Mouse (Mus musculus) left cerebral cortex, postnatal 25 days (tissue): ENCODE measurements around the gene Adssl1. TPM values are rescaled to one million over a fixed set of nuclear protein-coding genes. Genes with fewer than 3 reads are reported as not detected.
A peak's percentile ranks its signal among the peaks of the same experiment; 100 is the strongest.

Experiments used
- DNase-seq, 2 experiments: peaks; one replicate each; pipeline ENCODE4 v3.0.0; 2022; ENCODE audit warnings: low spot score in 2 of 2, mixed read lengths in 1 of 2
- intact Hi-C: fragments of 180-260 bp; cut with DNase I; formaldehyde crosslinking; loops from one replicate; pipeline ENCODE4 v1.15.1; 2025
- total RNA-seq, 2 experiments: library from RNA; stranded (reverse); gene quantifications; 2 replicates each; pipeline ENCODE4 v1.2.3; 2021

The Adssl1 gene
- total RNA-seq, 2 experiments from 2014 or later = 16.4 to 18.2 TPM

DNA sequence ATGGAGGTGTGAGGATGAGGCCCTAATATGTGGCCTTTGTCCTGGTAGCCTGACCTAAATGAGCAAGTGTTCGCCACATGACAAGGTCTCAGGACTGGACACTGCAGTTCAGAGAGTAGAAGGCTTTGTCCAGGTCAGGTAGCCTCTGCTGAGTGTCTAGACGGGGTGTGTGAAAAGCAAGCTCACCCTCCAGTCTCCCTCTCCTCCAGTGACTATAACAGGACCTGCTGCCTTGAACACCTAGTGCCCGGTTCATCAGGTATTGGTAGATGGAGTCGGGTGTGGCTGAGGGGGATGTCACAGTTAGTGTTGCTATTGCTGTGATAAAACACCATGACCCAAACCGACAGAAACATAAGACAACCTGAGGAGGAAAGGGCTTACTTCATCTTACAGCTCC, 28.6 kb upstream of the Adssl1 start:
- intact Hi-C loops = no loop called here
- DNase-seq = no peak

DNA sequence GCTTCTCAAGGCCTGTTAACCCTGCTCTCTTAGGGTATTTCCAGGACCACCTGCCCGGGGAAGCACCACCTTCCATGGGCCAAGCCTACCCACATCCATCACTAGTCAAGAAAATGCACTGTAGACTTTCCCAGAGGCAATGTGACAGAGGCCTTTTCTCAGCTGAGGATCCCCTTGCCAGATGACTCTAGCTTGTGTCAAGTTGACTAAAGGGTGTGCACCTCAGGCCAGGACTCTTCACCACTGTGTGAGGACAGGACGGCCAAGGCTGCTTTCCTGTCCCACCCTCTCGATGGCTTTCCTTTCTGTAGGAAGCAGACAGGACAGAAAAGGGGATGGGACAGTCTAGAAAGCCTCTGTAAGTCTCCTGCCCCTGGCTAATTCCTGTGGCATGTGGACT, 28.1 kb upstream of the Adssl1 start:
- DNase-seq = no peak
- intact Hi-C loops = no loop called here

DNA sequence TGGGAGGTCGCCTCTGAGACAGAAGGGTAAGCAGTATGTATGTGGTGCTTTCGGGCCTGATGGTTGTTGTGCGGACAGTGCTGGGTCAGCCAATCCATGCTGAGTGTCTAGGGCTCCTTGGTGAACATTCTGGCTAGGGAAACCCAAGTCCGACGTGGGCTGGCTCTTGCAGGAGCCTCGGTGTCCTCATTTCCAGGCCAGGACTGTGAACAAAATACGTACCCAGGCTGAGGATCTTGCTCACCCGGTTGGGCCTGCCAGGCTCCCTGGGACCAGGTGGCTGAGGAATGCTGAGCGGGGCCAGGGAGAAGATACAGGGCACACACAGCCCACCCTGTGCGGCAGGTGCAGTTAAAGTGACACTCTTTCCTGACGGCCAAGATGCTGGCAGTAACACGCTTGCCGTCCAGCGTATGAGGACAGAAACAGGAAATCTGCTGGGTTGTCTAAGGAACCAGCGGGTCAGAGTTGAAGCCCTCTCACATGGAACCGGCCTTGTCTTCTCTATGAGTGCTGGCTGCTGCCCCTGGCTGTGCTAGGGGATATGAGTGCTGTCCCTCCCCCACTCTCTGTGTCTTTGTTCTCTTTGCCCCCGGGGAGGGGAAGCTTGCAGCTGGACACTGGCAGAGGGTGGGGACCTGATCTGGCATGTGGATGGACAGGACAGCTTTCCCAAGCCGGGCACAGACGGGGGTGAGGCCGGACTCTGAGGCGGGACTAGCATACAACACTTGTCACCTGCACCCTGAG, 26.7 kb upstream of the Adssl1 start:
- DNase-seq = peak in 1 of 2 experiments; percentile 43
- intact Hi-C loops = no loop called here

DNA sequence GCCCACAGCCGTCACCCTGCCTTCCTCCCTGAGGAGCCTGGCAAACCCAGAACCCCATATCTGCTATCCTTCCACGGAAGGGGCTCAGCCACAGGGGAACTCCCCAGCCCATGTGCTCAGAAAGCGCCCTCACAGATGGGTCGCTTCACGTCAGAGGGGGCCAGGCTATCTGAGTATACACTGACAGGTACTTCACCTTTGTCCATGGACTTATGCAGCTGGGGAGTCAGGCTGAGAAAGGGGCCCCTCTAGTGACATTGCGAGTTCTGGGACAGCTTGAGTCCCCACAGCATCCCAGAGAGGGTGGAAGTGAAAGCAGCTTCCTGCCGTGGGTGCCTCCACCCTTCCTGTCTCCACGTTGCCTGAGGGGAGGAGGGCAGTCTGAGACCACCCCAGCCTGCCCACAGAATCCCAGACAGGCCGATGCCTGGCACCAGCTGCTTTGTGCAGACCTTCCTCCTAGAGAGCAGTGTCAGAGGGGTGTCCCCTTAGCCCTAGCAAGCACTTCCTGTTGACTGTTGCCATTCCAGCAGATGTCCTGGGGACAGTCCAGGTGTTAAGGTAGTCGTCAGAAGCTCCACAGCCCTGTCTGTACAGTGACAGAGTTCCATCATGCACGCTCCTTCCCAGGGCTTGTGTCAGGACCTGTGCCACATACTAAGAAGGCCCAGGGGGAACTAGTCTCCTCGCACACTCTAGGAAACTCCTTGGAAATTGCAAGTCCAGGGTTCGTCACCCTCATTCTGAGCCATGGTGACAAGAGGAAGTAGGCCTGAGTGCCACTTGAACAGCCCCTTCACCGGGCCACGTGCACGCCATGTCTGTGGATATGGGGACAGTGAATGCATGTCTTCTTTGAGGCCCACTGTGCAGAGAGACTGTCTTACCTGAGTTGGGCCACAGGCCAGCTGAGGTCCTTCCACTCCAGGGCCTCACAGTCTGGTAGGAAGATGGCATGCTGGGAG, 25.6 kb upstream of the Adssl1 start:
- intact Hi-C loops = loop anchor here (2.0 kb wide), 1 partner anchor 23 kb away; no protein-coding TSS in a partner anchor
- DNase-seq = no peak

DNA sequence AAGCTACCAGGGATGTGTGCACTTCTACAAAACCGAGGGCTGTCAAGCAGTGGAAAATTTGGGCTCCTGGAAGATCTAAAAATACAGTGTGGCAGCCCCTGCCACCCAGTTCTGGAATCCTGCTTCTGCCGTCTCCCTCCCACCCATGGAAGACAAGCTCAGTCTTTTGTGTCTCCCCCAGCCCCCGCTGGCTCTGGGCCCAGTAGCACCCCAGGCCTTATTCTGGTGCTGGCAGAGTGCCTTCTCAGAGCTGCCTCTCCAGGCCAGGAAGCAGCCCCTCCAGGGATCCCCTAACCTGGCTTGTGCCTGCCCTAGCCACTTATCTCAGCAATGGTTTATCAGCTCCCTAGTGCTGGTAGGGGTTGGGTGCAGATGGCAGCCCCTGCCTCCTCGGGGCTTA, 24.9 kb upstream of the Adssl1 start:
- intact Hi-C loops = loop anchor here (1.0 to 2.0 kb wide), 2 partner anchors 19 to 22 kb away; no protein-coding TSS in a partner anchor
- peak; percentile 66 to 93 for DNase-seq

DNA sequence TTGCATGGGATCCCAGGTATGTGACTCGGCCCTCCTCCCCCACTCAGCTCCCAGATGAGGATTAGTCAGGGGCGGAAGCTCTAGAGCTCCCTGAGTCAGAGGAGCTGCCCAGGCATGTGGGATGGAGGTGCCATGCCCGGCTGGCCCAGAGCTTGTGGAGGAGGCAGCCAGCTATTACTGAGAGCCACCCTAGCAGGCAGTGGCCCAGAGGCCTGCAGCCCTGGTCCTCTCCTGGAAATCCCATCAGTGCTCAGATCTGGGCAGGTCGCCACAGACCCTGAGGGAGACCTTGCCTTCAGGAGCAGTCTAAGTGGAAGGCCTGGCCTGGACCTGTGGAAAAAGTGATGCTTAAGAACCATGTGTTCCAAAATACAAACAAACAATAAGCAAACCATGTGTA, 24.2 kb upstream of the Adssl1 start:
- peak in 1 of 2 experiments; percentile 69 for DNase-seq

DNA sequence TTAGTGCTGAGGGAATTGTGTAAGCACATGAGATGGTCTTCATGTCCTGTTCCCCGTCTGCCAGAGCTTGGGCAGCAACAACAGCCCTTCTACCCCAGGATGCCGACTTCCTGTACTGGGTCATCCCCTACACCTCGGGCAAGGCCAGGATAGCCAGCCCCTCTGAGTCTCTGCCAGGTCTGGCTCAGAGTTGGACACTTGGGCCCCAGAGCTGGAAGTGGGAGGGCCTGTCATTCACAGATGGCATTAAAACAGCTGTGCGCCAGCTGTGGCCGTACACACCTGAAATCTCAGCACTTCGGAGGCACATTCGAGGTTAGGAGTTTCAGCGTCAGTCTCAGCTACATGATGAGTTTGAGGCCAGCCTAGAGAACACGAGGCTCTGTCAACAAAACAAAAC, 23.4 kb upstream of the Adssl1 start:
- no peak for DNase-seq

More for the DNA sequence above, 24.2 kb upstream of the Adssl1 start:
- intact Hi-C loops = loop anchor here (1.0 to 2.0 kb wide), 2 partner anchors 19 to 21 kb away; no protein-coding TSS in a partner anchor

DNA sequence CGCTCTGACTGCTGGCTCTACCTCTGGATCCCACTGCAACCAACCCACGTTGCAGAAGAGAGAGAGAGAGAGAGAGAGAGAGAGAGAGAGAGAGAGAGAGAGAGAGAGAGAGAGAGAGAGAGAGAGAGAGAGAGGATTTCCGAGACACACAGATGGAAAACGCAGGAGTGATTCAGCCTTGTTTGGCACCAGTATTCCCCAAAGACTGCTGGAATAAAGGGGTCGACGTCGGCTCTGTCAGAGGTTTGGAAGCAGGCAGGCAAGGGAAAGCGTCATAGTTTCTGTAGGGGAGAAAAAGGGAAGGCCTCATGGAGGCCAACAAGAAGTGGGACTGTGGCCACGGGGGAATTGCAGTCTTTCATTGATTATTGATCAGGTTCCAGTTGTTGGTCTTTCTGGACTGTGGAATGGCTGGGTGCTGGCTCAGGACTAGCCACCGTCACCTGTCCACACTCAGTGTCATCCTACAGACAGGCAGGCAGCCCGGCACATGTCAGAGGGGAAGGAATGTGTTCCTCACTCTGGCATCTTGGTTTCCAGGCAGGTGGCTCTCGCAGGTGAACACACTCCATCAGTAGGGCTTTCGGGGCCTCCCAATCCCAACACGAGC, 22.8 kb upstream of the Adssl1 start:
- no peak for DNase-seq
- intact Hi-C loops = no loop called here

More for the DNA sequence above, 23.4 kb upstream of the Adssl1 start:
- intact Hi-C loops = no loop called here

DNA sequence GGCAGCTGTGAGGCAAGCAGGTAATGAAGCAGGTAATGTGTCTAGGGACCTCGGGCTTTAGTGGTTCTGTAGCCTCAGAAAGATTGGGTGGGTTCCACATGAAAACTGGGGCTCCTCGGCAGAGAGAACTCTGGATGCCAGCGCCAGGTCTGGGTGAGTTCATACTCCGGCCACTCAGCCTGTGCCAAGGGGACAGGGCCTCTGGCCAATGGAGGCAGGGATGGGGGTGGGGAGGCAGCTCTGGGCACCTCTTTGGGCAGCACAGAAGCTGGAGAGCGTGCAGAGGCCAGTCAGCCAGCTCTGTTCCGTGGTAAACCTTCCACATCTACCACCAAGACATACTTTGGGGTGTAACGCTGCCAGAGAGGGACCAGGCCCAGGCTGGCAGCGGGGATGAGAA, 22.2 kb upstream of the Adssl1 start:
- intact Hi-C loops = no loop called here
- no peak for DNase-seq

DNA sequence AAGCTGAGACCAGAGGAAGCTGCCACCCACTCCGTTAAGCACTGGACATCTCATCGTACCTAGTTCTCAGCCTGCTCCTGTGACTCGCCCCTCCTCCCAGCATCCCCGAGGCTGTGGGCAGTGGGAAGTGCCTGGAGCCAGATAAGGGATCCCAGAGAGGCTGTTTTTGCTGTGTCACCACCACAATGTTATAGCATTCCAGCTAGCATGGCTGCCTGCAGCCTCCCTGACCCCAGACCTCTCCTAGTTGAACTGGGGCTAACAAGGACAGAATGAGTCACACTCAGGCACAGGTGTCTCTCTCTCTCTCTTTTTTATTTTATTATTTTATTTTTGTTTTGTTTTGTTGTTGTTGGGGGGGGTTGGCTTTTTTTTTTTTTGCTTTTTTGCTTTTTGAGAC, 20.6 kb upstream of the Adssl1 start:
- DNase-seq = no peak
- intact Hi-C loops = no loop called here

DNA sequence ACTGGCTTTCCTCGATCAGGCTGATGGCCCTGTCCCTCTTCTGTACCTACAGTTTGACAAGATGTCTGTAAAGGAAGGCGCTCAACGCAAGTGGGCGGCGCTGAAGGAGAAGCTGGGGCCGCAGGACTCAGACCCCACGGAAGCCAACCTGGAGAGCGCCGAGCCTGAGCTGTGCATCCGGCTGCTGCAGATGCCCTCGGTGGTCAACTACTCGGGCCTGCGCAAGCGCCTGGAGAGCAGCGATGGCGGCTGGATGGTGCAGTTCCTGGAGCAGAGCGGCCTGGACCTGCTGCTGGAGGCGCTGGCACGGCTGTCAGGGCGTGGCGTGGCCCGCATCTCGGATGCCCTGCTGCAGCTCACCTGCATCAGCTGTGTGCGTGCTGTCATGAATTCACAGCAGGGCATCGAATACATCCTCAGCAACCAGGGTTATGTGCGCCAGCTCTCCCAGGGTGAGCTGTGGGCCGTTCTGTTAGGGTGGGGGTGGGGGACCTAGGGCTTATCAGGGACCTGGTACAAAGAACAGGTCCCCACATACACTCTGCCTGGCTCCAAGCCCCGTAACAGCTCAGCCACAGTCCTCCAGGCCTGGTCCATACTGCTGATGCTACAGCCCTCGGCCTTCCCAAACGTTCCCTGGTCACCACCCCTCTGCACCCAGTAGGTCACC, 19.8 kb upstream of the Adssl1 start:
- intact Hi-C loops = no loop called here
- DNase-seq = no peak

DNA sequence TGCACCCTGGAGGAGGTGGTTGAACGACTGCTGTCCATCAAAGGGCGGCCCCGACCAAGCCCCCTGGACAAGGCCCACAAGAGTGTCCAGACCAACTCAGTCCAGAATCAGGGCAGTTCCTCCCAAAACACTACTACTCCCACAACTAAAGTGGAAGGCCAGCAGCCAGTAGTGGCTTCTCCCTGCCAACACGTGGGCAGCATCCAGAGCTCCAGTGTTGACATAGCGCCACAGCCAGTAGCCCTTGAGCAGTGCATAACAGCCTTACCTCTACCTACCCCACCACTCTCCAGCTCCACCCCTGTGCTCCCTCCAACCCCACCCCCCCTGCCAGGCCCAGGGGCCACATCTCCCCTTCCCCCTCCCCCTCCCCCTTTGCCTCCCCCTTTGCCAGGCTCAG, 15.8 kb upstream of the Adssl1 start:
- intact Hi-C loops = no loop called here
- no peak for DNase-seq

DNA sequence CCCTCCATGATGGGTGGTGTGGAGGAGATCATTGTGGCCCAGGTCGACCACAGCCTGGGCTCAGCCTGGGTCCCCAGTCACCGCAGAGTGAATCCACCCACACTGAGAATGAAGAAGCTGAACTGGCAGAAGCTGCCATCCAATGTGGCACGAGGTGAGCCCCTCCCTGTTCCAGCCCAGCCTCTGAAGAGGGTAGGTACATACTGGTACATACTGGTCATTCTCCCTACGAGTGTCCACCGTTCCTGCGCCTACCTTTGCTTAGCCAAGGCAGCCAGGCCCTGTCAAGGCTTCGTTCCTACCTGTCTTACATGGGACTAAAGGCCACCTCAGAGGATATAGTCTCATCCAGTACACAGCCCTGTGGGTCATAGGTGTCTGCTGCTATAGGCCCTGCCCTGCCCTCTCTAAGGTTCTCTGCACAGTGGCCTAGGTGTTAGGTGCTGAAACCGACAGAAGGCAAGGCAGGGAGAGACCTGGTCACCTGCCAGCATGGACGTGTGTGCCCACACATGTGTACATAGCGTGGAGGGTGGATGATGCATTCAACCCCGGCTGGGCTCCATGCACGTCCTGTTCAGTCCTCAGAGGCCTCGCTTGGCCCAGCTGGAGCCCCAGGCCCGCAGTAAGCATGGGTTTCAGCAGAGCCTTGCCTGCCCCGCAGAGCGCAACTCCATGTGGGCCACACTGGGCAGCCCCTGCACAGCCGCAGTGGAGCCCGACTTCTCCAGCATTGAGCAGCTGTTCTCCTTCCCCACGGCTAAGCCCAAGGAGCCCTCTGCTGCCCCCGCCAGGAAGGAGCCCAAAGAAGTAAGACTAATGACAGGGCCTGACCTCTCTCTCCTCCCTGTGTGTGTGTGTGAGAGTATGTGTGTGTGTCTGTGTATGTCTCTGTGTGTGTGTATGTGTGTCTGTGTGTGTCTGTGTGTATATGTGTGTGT, 14.9 kb upstream of the Adssl1 start:
- intact Hi-C loops = loop anchor here (1.0 kb wide), 1 partner anchor 53 kb away; no protein-coding TSS in a partner anchor
- DNase-seq = peak in 1 of 2 experiments; percentile 36

DNA sequence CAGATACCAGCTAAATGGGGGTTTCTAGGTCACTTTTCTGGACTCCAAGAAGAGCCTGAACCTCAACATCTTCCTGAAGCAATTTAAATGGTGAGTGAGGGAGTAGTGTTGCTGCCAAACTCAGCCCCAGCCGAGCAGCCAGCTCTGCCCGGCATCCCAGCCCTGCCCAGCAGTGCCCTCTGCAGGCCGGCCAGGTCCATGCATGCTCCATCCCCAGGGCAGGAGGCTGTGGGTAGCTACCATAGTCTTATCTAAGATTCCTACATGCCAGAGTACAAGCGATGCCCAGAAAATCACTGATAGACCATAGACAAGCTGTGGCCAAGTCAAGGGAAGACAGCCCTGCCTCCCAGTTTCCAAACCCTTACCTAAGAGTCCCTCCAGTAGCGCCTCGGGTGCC, 14.1 kb upstream of the Adssl1 start:
- intact Hi-C loops = loop anchor here (1.0 kb wide), 1 partner anchor 53 kb away; no protein-coding TSS in a partner anchor
- peak; percentile 80 for DNase-seq

DNA sequence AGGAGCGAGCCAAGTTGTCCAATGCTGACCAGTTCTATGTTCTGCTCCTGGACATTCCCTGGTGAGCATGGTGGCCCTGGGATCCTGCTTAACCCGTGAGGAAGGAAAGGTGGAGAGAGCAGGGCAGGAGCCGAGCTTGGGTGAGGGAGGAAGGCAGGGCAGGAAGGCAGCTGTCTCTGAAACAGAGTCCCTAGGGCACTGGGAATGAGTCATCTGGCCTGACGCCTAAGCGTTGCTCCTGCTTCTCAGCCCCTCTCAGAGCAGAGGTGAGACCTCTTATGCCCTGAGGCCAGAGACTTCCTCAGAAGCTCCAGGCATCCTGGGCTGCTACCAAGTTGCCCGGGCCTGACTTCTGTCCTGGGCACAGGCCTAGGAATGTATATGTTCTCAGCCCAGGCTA, 12.8 kb upstream of the Adssl1 start:
- intact Hi-C loops = no loop called here
- DNase-seq = no peak

DNA sequence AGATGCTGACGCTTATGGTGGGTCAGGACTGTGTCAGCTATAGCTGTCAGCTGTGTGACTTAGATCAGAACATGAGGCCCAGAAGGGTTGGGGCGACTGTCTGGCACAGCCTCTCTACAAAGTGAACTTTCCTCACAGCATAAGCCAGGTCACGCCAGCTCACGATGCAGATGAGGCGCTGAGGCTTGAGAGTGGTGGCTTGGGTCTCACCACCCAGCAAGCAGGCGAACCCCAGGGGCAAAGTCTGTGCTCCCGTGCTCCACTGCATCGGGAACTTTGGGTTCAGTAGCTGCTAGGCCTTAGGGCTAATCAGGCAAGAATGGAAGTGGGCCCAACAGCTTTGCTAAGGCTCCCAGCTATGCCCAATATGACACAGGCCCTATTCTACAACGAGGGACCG, 10.8 kb upstream of the Adssl1 start:
- DNase-seq = no peak
- intact Hi-C loops = no loop called here

DNA sequence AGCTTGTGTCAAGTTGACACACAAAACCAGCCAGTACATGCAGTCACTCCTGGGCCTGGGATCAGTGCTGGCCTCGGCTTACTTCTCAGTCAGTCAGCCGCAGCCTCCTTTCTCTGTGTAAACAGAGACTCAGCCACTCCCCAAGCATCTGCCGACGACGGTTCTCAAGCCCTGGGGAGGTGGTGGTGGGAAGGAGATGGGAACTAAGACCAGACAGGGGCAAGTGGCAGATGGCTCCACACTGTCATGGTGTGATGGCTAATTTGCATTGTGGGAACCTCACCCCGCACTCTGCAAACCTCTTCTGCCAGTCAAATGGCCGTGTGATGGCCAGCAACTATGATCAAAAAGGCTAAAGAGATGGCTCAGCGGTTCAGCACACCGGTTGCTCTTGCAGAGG, 3.2 kb upstream of the Adssl1 start:
- DNase-seq = no peak
- intact Hi-C loops = loop anchor here (2.0 kb wide), 1 partner anchor 22 kb away; no protein-coding TSS in a partner anchor

DNA sequence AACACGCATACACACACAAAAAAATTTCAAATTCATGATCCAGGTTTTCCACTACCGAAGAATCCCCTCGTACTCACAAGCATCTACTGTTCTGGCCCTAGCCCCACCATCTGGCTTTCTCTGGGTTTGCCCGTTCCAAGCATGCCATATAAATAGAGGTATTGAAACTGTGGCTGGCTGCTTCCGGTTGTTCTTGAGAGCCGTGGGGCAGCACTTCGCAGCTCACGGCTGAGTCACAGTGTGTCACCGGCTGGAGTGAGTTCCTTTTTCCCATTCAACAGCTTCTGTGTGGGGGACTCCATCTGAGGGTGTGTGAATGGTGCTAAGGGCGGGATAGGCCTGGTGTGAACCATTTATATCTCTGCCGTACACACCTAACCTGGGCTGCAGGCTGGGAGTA, 2.7 kb upstream of the Adssl1 start:
- intact Hi-C loops = loop anchor here (2.0 kb wide), 1 partner anchor 22 kb away; no protein-coding TSS in a partner anchor
- DNase-seq = peak; percentile 75 to 96
